Mouse (Mus musculus): Measurements from ENCODE around the gene Nrn1l. TPM values are rescaled to one million over a fixed set of nuclear protein-coding genes. Genes with fewer than 3 reads are reported as not detected.
A peak's percentile ranks its signal among the peaks of the same experiment; 100 is the strongest.

The Nrn1l gene
- 0.22 TPM in 1 of 2 replicates, not detected in the other for polyA plus RNA-seq (2012; ENCODE audit: insufficient read depth, low replicate concordance)

GRCm38 (mm10) chr8:105893339-105893738 lies at the start of gene Nrn1l:
Gene Nrn1l, plus strand, starts transcription at chr8:105893567.
- Histone ChIP-seq H3K4me3 (replicated peaks) (no peak within 1 kb of the TSS), H3K9me3 (no peaks in the 10 kb centered on the region), H3K36me3 (replicated peaks; ENCODE audit: low read length) (peaks cover 71% of the 10 kb centered on the region), H3K4me1 (peaks cover 19% of the 10 kb centered on the region), H3K27me3 (replicated peaks) (no peaks in the 10 kb centered on the region)
- TF ChIP-seq GATA1 (IDR thresholded peaks at IDR 0.05; ENCODE audit: borderline replicate concordance, low read length) (no peak), FLI1 (IDR thresholded peaks at IDR 0.05; ENCODE audit: low read length) (no peak)

- TF ChIP-seq GATA1 (IDR thresholded peaks at IDR 0.05; ENCODE audit: borderline replicate concordance, low read length) (no peak), FLI1 (IDR thresholded peaks at IDR 0.05; ENCODE audit: low read length) (no peak)
- Histone ChIP-seq H3K4me3 (replicated peaks) (peak overlapping the region; percentile 75), H3K36me3 (replicated peaks; ENCODE audit: low read length) (peaks cover 72% of the 10 kb centered on the region), H3K9me3 (no peaks in the 10 kb centered on the region), H3K4me1 (peaks cover 48% of the 10 kb centered on the region), H3K27me3 (replicated peaks) (no peaks in the 10 kb centered on the region)
Observed at GRCm38 (mm10) chr8:105846678-105847077, 46.7 kb upstream of the Nrn1l start.

DNA sequence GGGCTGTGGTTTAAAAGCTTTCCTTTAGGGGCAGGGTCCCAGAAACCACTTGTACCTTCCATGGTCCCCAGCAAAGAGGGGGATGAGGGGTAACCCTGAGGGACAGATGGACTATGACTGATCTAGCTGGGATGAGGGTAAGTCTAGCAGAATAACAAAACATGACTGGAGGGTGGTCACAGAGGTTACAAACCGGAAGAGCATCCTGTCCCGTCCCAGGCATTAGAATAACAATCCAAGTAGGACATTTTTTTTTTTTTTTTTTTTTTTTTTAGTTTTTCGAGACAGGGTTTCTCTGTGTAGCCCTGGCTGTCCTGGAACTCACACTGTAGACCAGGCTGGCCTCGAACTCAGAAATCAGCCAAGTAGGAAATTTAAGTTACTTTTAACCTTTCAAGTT lies 43.4 kb upstream of the Nrn1l start:
- H3K9me3 ChIP-seq = no peaks in the 10 kb centered on the region
- no peaks in the 10 kb centered on the region for H3K27me3 ChIP-seq (replicated peaks)
- peaks cover 47% of the 10 kb centered on the region for H3K36me3 ChIP-seq (replicated peaks; ENCODE audit: low read length)
- peaks cover 57% of the 10 kb centered on the region for H3K4me1 ChIP-seq
- H3K4me3 ChIP-seq (replicated peaks) = no peak overlapping the region
- TF ChIP-seq GATA1 (IDR thresholded peaks at IDR 0.05; ENCODE audit: borderline replicate concordance, low read length) (no peak), FLI1 (IDR thresholded peaks at IDR 0.05; ENCODE audit: low read length) (no peak)

- peaks cover 62% of the 10 kb centered on the region for H3K4me1 ChIP-seq
- peak overlapping the region; percentile 68 for H3K4me3 ChIP-seq (replicated peaks)
- TF ChIP-seq FLI1 (IDR thresholded peaks at IDR 0.05; ENCODE audit: low read length) = no peak
- TF ChIP-seq GATA1 (IDR thresholded peaks at IDR 0.05; ENCODE audit: borderline replicate concordance, low read length) = no peak
Observed at GRCm38 (mm10) chr8:105850611-105851010, 42.8 kb upstream of the Nrn1l start.

GRCm38 (mm10) chr8:105851651-105852143 lies 41.7 kb upstream of the Nrn1l start:
- TF ChIP-seq FLI1 (IDR thresholded peaks at IDR 0.05; ENCODE audit: low read length) (no peak), GATA1 (IDR thresholded peaks at IDR 0.05; ENCODE audit: borderline replicate concordance, low read length) (no peak)
- peaks cover 30% of the 10 kb centered on the region for H3K36me3 ChIP-seq (replicated peaks; ENCODE audit: low read length)
- H3K4me1 ChIP-seq = peaks cover 62% of the 10 kb centered on the region
- H3K4me3 ChIP-seq (replicated peaks) = peak overlapping the region; percentile 98
- H3K9me3 ChIP-seq = no peaks in the 10 kb centered on the region
- no peaks in the 10 kb centered on the region for H3K27me3 ChIP-seq (replicated peaks)

More at GRCm38 (mm10) chr8:105850611-105851010, 42.8 kb upstream of the Nrn1l start:
- H3K27me3 ChIP-seq (replicated peaks) = no peaks in the 10 kb centered on the region
- peaks cover 41% of the 10 kb centered on the region for H3K36me3 ChIP-seq (replicated peaks; ENCODE audit: low read length)
- no peaks in the 10 kb centered on the region for H3K9me3 ChIP-seq

- TF ChIP-seq FLI1 (IDR thresholded peaks at IDR 0.05; ENCODE audit: low read length) (no peak), GATA1 (IDR thresholded peaks at IDR 0.05; ENCODE audit: borderline replicate concordance, low read length) (no peak)
- Histone ChIP-seq H3K9me3 (no peaks in the 10 kb centered on the region), H3K4me1 (peaks cover 62% of the 10 kb centered on the region), H3K4me3 (replicated peaks) (peak overlapping the region; percentile 98), H3K36me3 (replicated peaks; ENCODE audit: low read length) (peaks cover 27% of the 10 kb centered on the region), H3K27me3 (replicated peaks) (no peaks in the 10 kb centered on the region)
Observed at GRCm38 (mm10) chr8:105852146-105852729, 41.1 kb upstream of the Nrn1l start.

- Histone ChIP-seq H3K4me3 (replicated peaks) (peak within 1 kb of the TSS; percentile 98), H3K4me1 (peaks cover 66% of the 10 kb centered on the region), H3K9me3 (no peaks in the 10 kb centered on the region), H3K36me3 (replicated peaks; ENCODE audit: low read length) (peaks cover 27% of the 10 kb centered on the region), H3K27me3 (replicated peaks) (no peaks in the 10 kb centered on the region)
- no peak for TF ChIP-seq GATA1 (IDR thresholded peaks at IDR 0.05; ENCODE audit: borderline replicate concordance, low read length)
- TF ChIP-seq FLI1 (IDR thresholded peaks at IDR 0.05; ENCODE audit: low read length) = no peak
Observed at GRCm38 (mm10) chr8:105853178-105853577, 40.2 kb upstream of the Nrn1l start, which contains the start of gene Cenpt. Gene Cenpt, minus strand, starts transcription at chr8:105853278.

GRCm38 (mm10) chr8:105854303-105854702 lies 39.1 kb upstream of the Nrn1l start:
- no peaks in the 10 kb centered on the region for H3K9me3 ChIP-seq

GRCm38 (mm10) chr8:105854715-105855216 lies 38.6 kb upstream of the Nrn1l start, which contains the start of gene Thap11:
Gene Thap11, plus strand, starts transcription at chr8:105855132.
- H3K9me3 ChIP-seq = no peaks in the 10 kb centered on the region
- peaks cover 18% of the 10 kb centered on the region for H3K36me3 ChIP-seq (replicated peaks; ENCODE audit: low read length)
- TF ChIP-seq GATA1 (IDR thresholded peaks at IDR 0.05; ENCODE audit: borderline replicate concordance, low read length) (no peak), FLI1 (IDR thresholded peaks at IDR 0.05; ENCODE audit: low read length) (no peak)
- H3K4me3 ChIP-seq (replicated peaks) = peak within 1 kb of the TSS; percentile 100
- H3K4me1 ChIP-seq = peaks cover 69% of the 10 kb centered on the region
- H3K27me3 ChIP-seq (replicated peaks) = no peaks in the 10 kb centered on the region

More at GRCm38 (mm10) chr8:105854303-105854702, 39.1 kb upstream of the Nrn1l start:
- peak overlapping the region; percentile 100 for H3K4me3 ChIP-seq (replicated peaks)
- peaks cover 23% of the 10 kb centered on the region for H3K36me3 ChIP-seq (replicated peaks; ENCODE audit: low read length)
- TF ChIP-seq GATA1 (IDR thresholded peaks at IDR 0.05; ENCODE audit: borderline replicate concordance, low read length) (no peak), FLI1 (IDR thresholded peaks at IDR 0.05; ENCODE audit: low read length) (no peak)
- no peaks in the 10 kb centered on the region for H3K27me3 ChIP-seq (replicated peaks)
- H3K4me1 ChIP-seq = peaks cover 69% of the 10 kb centered on the region
